Mouse (Mus musculus): ENCODE measurements around the gene Ptprm. TPM values are rescaled to one million over a fixed set of nuclear protein-coding genes. Genes with fewer than 3 reads are reported as not detected.

Gene Ptprm
- polyA plus RNA-seq, 1 experiment: 4.6 TPM

- H3K27me3 ChIP-seq (ENCODE audit: control insufficient read depth, insufficient read depth, low read length): no peaks in the 10 kb centered on the region
- no peak for TF ChIP-seq CTCF (IDR thresholded peaks at IDR 0.05; ENCODE audit: control insufficient read depth, insufficient read depth, insufficient replicate concordance, low read depth, low read length)
- no peak for TF ChIP-seq POLR2A (IDR thresholded peaks at IDR 0.05; ENCODE audit: control insufficient read depth, low read depth, low read length)
- peaks cover 7% of the 10 kb centered on the region for H3K4me1 ChIP-seq (ENCODE audit: control insufficient read depth, insufficient read depth, low read length)
- H3K36me3 ChIP-seq (ENCODE audit: control insufficient read depth, insufficient read depth, low read length): no peaks in the 10 kb centered on the region
- no peak overlapping the region for H3K27ac ChIP-seq (ENCODE audit: control insufficient read depth, insufficient read depth, low read depth, low read length)
- H3K4me3 ChIP-seq (ENCODE audit: control insufficient read depth, low read depth, low read length): no peak overlapping the region
Measured at GRCm38 (mm10) chr17:66972976-66973375, 381.3 kb downstream of the Ptprm start.

- H3K4me1 ChIP-seq (ENCODE audit: control insufficient read depth, insufficient read depth, low read length): no peaks in the 10 kb centered on the region
- no peaks in the 10 kb centered on the region for H3K36me3 ChIP-seq (ENCODE audit: control insufficient read depth, insufficient read depth, low read length)
- no peak overlapping the region for H3K27ac ChIP-seq (ENCODE audit: control insufficient read depth, insufficient read depth, low read depth, low read length)
- no peak for TF ChIP-seq POLR2A (IDR thresholded peaks at IDR 0.05; ENCODE audit: control insufficient read depth, low read depth, low read length)
- TF ChIP-seq CTCF (IDR thresholded peaks at IDR 0.05; ENCODE audit: control insufficient read depth, insufficient read depth, insufficient replicate concordance, low read depth, low read length): no peak
- no peaks in the 10 kb centered on the region for H3K27me3 ChIP-seq (ENCODE audit: control insufficient read depth, insufficient read depth, low read length)
- H3K4me3 ChIP-seq (ENCODE audit: control insufficient read depth, low read depth, low read length): no peak overlapping the region
Measured at GRCm38 (mm10) chr17:66960986-66961385, 393.3 kb downstream of the Ptprm start.

- Histone ChIP-seq H3K27me3 (ENCODE audit: control insufficient read depth, insufficient read depth, low read length) (no peaks in the 10 kb centered on the region), H3K36me3 (ENCODE audit: control insufficient read depth, insufficient read depth, low read length) (no peaks in the 10 kb centered on the region), H3K27ac (ENCODE audit: control insufficient read depth, insufficient read depth, low read depth, low read length) (no peak overlapping the region), H3K4me1 (ENCODE audit: control insufficient read depth, insufficient read depth, low read length) (no peaks in the 10 kb centered on the region), H3K4me3 (ENCODE audit: control insufficient read depth, low read depth, low read length) (no peak overlapping the region)
- TF ChIP-seq POLR2A (IDR thresholded peaks at IDR 0.05; ENCODE audit: control insufficient read depth, low read depth, low read length) (no peak), CTCF (IDR thresholded peaks at IDR 0.05; ENCODE audit: control insufficient read depth, insufficient read depth, insufficient replicate concordance, low read depth, low read length) (no peak)
Measured at GRCm38 (mm10) chr17:66960557-66960956, 393.7 kb downstream of the Ptprm start.

GRCm38 (mm10) chr17:66959815-66960214 lies 394.4 kb downstream of the Ptprm start:
- Histone ChIP-seq H3K27ac (ENCODE audit: control insufficient read depth, insufficient read depth, low read depth, low read length) (no peak overlapping the region), H3K4me3 (ENCODE audit: control insufficient read depth, low read depth, low read length) (no peak overlapping the region), H3K36me3 (ENCODE audit: control insufficient read depth, insufficient read depth, low read length) (no peaks in the 10 kb centered on the region), H3K4me1 (ENCODE audit: control insufficient read depth, insufficient read depth, low read length) (no peaks in the 10 kb centered on the region), H3K27me3 (ENCODE audit: control insufficient read depth, insufficient read depth, low read length) (no peaks in the 10 kb centered on the region)
- TF ChIP-seq CTCF (IDR thresholded peaks at IDR 0.05; ENCODE audit: control insufficient read depth, insufficient read depth, insufficient replicate concordance, low read depth, low read length) (no peak), POLR2A (IDR thresholded peaks at IDR 0.05; ENCODE audit: control insufficient read depth, low read depth, low read length) (no peak)

GRCm38 (mm10) chr17:66958766-66959165 lies 395.5 kb downstream of the Ptprm start:
- no peak for TF ChIP-seq POLR2A (IDR thresholded peaks at IDR 0.05; ENCODE audit: control insufficient read depth, low read depth, low read length)
- Histone ChIP-seq H3K27me3 (ENCODE audit: control insufficient read depth, insufficient read depth, low read length) (no peaks in the 10 kb centered on the region), H3K36me3 (ENCODE audit: control insufficient read depth, insufficient read depth, low read length) (no peaks in the 10 kb centered on the region), H3K4me1 (ENCODE audit: control insufficient read depth, insufficient read depth, low read length) (no peaks in the 10 kb centered on the region), H3K27ac (ENCODE audit: control insufficient read depth, insufficient read depth, low read depth, low read length) (no peak overlapping the region), H3K4me3 (ENCODE audit: control insufficient read depth, low read depth, low read length) (no peak overlapping the region)

GRCm38 (mm10) chr17:66944498-66944897 lies 409.8 kb downstream of the Ptprm start:
- Histone ChIP-seq H3K27me3 (ENCODE audit: control insufficient read depth, insufficient read depth, low read length) (no peaks in the 10 kb centered on the region), H3K4me1 (ENCODE audit: control insufficient read depth, insufficient read depth, low read length) (0 out of 2 replicates have a peak, but pooled peaks cover 2% of the 10 kb centered on the region), H3K27ac (ENCODE audit: control insufficient read depth, insufficient read depth, low read depth, low read length) (no peak overlapping the region), H3K4me3 (ENCODE audit: control insufficient read depth, low read depth, low read length) (no peak overlapping the region), H3K36me3 (ENCODE audit: control insufficient read depth, insufficient read depth, low read length) (no peaks in the 10 kb centered on the region)
- TF ChIP-seq POLR2A (IDR thresholded peaks at IDR 0.05; ENCODE audit: control insufficient read depth, low read depth, low read length): no peak
- no peak for TF ChIP-seq CTCF (IDR thresholded peaks at IDR 0.05; ENCODE audit: control insufficient read depth, insufficient read depth, insufficient replicate concordance, low read depth, low read length)

GRCm38 (mm10) chr17:66943539-66943938 lies 410.7 kb downstream of the Ptprm start:
- no peak for TF ChIP-seq POLR2A (IDR thresholded peaks at IDR 0.05; ENCODE audit: control insufficient read depth, low read depth, low read length)
- no peak for TF ChIP-seq CTCF (IDR thresholded peaks at IDR 0.05; ENCODE audit: control insufficient read depth, insufficient read depth, insufficient replicate concordance, low read depth, low read length)
- Histone ChIP-seq H3K27ac (ENCODE audit: control insufficient read depth, insufficient read depth, low read depth, low read length) (no peak overlapping the region), H3K4me3 (ENCODE audit: control insufficient read depth, low read depth, low read length) (0 out of 2 replicates have a peak overlapping the region, but pooled peaks have one; percentile 14), H3K27me3 (ENCODE audit: control insufficient read depth, insufficient read depth, low read length) (no peaks in the 10 kb centered on the region), H3K4me1 (ENCODE audit: control insufficient read depth, insufficient read depth, low read length) (0 out of 2 replicates have a peak, but pooled peaks cover 2% of the 10 kb centered on the region), H3K36me3 (ENCODE audit: control insufficient read depth, insufficient read depth, low read length) (no peaks in the 10 kb centered on the region)

- no peaks in the 10 kb centered on the region for H3K4me1 ChIP-seq (ENCODE audit: control insufficient read depth, insufficient read depth, low read length)
- no peak for TF ChIP-seq CTCF (IDR thresholded peaks at IDR 0.05; ENCODE audit: control insufficient read depth, insufficient read depth, insufficient replicate concordance, low read depth, low read length)
- TF ChIP-seq POLR2A (IDR thresholded peaks at IDR 0.05; ENCODE audit: control insufficient read depth, low read depth, low read length): no peak
- H3K27ac ChIP-seq (ENCODE audit: control insufficient read depth, insufficient read depth, low read depth, low read length): no peak overlapping the region
- no peaks in the 10 kb centered on the region for H3K27me3 ChIP-seq (ENCODE audit: control insufficient read depth, insufficient read depth, low read length)
- no peaks in the 10 kb centered on the region for H3K36me3 ChIP-seq (ENCODE audit: control insufficient read depth, insufficient read depth, low read length)
- no peak overlapping the region for H3K4me3 ChIP-seq (ENCODE audit: control insufficient read depth, low read depth, low read length)
Measured at GRCm38 (mm10) chr17:66925611-66926010, 428.6 kb downstream of the Ptprm start.
